In the genomic region with DNA sequence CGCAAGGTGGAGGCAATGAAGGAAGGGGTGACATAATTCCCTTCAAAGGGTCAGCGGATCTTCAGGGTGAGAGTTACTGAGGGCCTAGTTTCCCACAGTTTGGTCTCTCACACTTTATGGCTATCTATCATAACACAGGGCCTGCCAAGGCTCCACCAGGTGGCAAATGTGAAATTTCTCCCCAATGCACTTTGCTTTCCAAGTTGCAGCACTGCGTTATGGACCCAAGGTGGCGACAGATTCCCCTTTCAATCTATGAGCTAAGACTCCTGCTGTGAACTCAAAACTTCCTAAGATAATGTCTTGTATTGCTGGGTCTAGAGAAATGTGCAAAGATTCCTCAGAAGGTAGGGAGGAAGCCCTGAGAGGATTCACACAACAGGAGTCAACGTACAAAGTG, we compare ENCODE assay signal across 9 mouse cellular contexts. TPM values are rescaled to one million over a fixed set of nuclear protein-coding genes. Genes with fewer than 3 reads are reported as not detected.
DNase-seq lines count a peak whose midpoint lies in the region; ATAC-seq and TF ChIP-seq lines count a peak whose summit lies in the region.
"Had no signal": no experiment of that assay in that cellular context is flagged by ENCODE, and none has a peak within 500 bp of the region (broad histone marks: within the 10 kb centered on the region; RNA-seq: fewer than 3 reads in every experiment).

No protein-coding gene starts in this region.

- no peak overlapping the region for H3K9ac ChIP-seq in kidney, embryonic 14.5 days (ENCODE audit: low read depth, low read length)
- H3K9ac ChIP-seq in CH12.LX (ENCODE audit: insufficient read depth, low read depth), result no peak overlapping the region
- H3K9ac ChIP-seq in midbrain, embryonic 16.5 days (ENCODE audit: low read depth, low read length), result no peak overlapping the region
- H3K9ac ChIP-seq: limb, embryonic 12.5 days had no signal

- TF ChIP-seq POLR2A in CH12.LX (IDR thresholded peaks at IDR 0.05; ENCODE audit: low read depth, low read length), result no peak
- no peak for TF ChIP-seq POLR2A in cortical plate, adult 2 months (IDR thresholded peaks at IDR 0.05; ENCODE audit: extremely low read depth, insufficient read depth, low read length)

- no peaks in the 10 kb centered on the region for H3K4me1 ChIP-seq in kidney, embryonic 14.5 days (ENCODE audit: control insufficient read depth, insufficient read depth, low read length)
- H3K4me1 ChIP-seq in CH12.LX (ENCODE audit: control insufficient read depth in 1 of 2, insufficient read depth in 2 of 2), result peaks cover 0 to 17% of the 10 kb centered on the region in 2 experiments; a peak in 2 of 4 replicates
- no peaks in the 10 kb centered on the region for H3K4me1 ChIP-seq in cortical plate, adult 2 months (ENCODE audit: control insufficient read depth, insufficient read depth, low read length)
- no peaks in the 10 kb centered on the region for H3K4me1 ChIP-seq in midbrain, embryonic 16.5 days (ENCODE audit: control insufficient read depth, insufficient read depth, low read length)
- H3K4me1 ChIP-seq: limb, embryonic 12.5 days had no signal

- TF ChIP-seq CTCF in CH12.LX (conservative IDR thresholded peaks at IDR 0.05 in 1 of 2, IDR thresholded peaks at IDR 0.05 in 1 of 2; ENCODE audit: low read depth in 2 of 2, low read length in 2 of 2), result peak; percentile 37 to 91; a peak in 3 of 4 replicates
- TF ChIP-seq CTCF in cortical plate, adult 2 months (IDR thresholded peaks at IDR 0.05; ENCODE audit: extremely low read depth, insufficient read depth, low read length), result peak; percentile 55

- no peak overlapping the region for H3K27ac ChIP-seq in kidney, embryonic 14.5 days (ENCODE audit: low read depth, low read length)
- no peak overlapping the region for H3K27ac ChIP-seq in CH12.LX (ENCODE audit: insufficient read depth, low read depth)
- H3K27ac ChIP-seq in cortical plate, adult 2 months (ENCODE audit: insufficient read depth, low read length), result no peak overlapping the region
- no peak overlapping the region for H3K27ac ChIP-seq in midbrain, embryonic 16.5 days (ENCODE audit: low read length)
- H3K27ac ChIP-seq: limb, embryonic 12.5 days had no signal

- 90% methylated on average over 5 of the region's 5 CpGs for WGBS in kidney, embryonic 14.5 days
- whole genome bisulfite sequencing in midbrain, embryonic 16.5 days, result 86% methylated on average over 5 of the region's 5 CpGs

- no peak overlapping the region for H3K4me3 ChIP-seq in kidney, embryonic 14.5 days (ENCODE audit: low read length)
- no peak overlapping the region for H3K4me3 ChIP-seq in CH12.LX (replicated peaks in 1 of 3; ENCODE audit: low read depth in 2 of 3, low read length in 2 of 3, poor library complexity in 1 of 3)
- no peak overlapping the region for H3K4me3 ChIP-seq in cortical plate, adult 2 months (ENCODE audit: insufficient read depth, low read length)
- H3K4me3 ChIP-seq in midbrain, embryonic 16.5 days (ENCODE audit: low read depth, low read length), result no peak overlapping the region
- H3K4me3 ChIP-seq: limb, embryonic 12.5 days had no signal

- no peak for TF ChIP-seq EP300 in CH12.LX (IDR thresholded peaks at IDR 0.05; ENCODE audit: low read length)

- H3K36me3 ChIP-seq in kidney, embryonic 14.5 days (ENCODE audit: control insufficient read depth, insufficient read depth, low read length), result no peaks in the 10 kb centered on the region
- H3K36me3 ChIP-seq in CH12.LX (replicated peaks in 1 of 2; ENCODE audit: control insufficient read depth in 1 of 2, insufficient read depth in 1 of 2, low read length in 1 of 2), result no peaks in the 10 kb centered on the region
- H3K36me3 ChIP-seq in midbrain, embryonic 16.5 days (ENCODE audit: control insufficient read depth, insufficient read depth, low read length), result no peaks in the 10 kb centered on the region
- H3K36me3 ChIP-seq: limb, embryonic 12.5 days had no signal

- DNase-seq in kidney, adult 18-20 months, result peak; percentile 28
- peak; percentile 74 for DNase-seq in CH12.LX (ENCODE audit: extremely low read depth)
- DNase-seq in lung, postnatal 4 days, result peak; percentile 37 to 61
- DNase-seq in urinary bladder, postnatal 10 days (ENCODE audit: low spot score), result no peak
- DNase-seq in yolk sac, embryonic 10.5 days (ENCODE audit: low spot score), result no peak

- no peaks in the 10 kb centered on the region for H3K9me3 ChIP-seq in kidney, embryonic 14.5 days (ENCODE audit: control insufficient read depth, low read length)
- peaks cover 2% of the 10 kb centered on the region for H3K9me3 ChIP-seq in CH12.LX (replicated peaks; ENCODE audit: low read length)
- no peaks in the 10 kb centered on the region for H3K9me3 ChIP-seq in midbrain, embryonic 16.5 days (replicated peaks; ENCODE audit: control insufficient read depth, low read length, poor library complexity, severe bottlenecking)

- in situ Hi-C loops in CH12.LX (cut with MboI; ENCODE audit: low pct_ligation_motif_present, low pct_unique_long_range_greater_than_20kb, low sequenced_read_pairs), result loop anchor here (5.0 kb wide), 1 partner anchor 34 kb away; no protein-coding TSS in a partner anchor

- no peak for ATAC-seq in kidney, embryonic 14.5 days (ENCODE audit: low FRiP score, low TSS enrichment)
- ATAC-seq in midbrain, embryonic 16.5 days, result no peak

- H3K27me3 ChIP-seq in kidney, embryonic 14.5 days (ENCODE audit: control insufficient read depth, insufficient read depth, low read length), result no peaks in the 10 kb centered on the region
- H3K27me3 ChIP-seq in CH12.LX (replicated peaks), result no peaks in the 10 kb centered on the region
- H3K27me3 ChIP-seq in midbrain, embryonic 16.5 days (ENCODE audit: control insufficient read depth, insufficient read depth, low read depth, low read length), result no peaks in the 10 kb centered on the region
- H3K27me3 ChIP-seq: limb, embryonic 12.5 days had no signal

- no peak overlapping the region for H3K4me2 ChIP-seq in kidney, embryonic 14.5 days (replicated peaks; ENCODE audit: low read depth, low read length)
- H3K4me2 ChIP-seq in CH12.LX (ENCODE audit: insufficient read depth, low read depth, poor library complexity, severe bottlenecking), result no peak overlapping the region
- H3K4me2 ChIP-seq in midbrain, embryonic 16.5 days (ENCODE audit: low read length), result no peak overlapping the region
- H3K4me2 ChIP-seq: limb, embryonic 12.5 days had no signal

- H3K79me2 ChIP-seq in CH12.LX (replicated peaks; ENCODE audit: control insufficient read depth, extremely low read depth, insufficient read depth, poor library complexity, severe bottlenecking), result no peaks in the 10 kb centered on the region

- peak; percentile 66 for TF ChIP-seq RAD21 in CH12.LX (IDR thresholded peaks at IDR 0.05; ENCODE audit: low read depth, low read length)

- dilution Hi-C loops in CH12.LX (cut with MboI; ENCODE audit: extremely low pct_ligation_motif_present, extremely low pct_unique_long_range_greater_than_20kb, low sequenced_read_pairs), result no loop called here

TF ChIP-seq in CH12.LX, 34 proteins besides CTCF, POLR2A, EP300 and RAD21:
- TF ChIP-seq USF1 (IDR thresholded peaks at IDR 0.05; ENCODE audit: low read depth, low read length) (no peak), POLR2AphosphoS2 (IDR thresholded peaks at IDR 0.05; ENCODE audit: low read depth, low read length) (no peak), CHD2 (IDR thresholded peaks at IDR 0.05; ENCODE audit: low read length) (no peak), USF2 (conservative IDR thresholded peaks at IDR 0.05; ENCODE audit: low read depth, low read length) (no peak), SMC3 (IDR thresholded peaks at IDR 0.05; ENCODE audit: low read depth, low read length) (peak; percentile 83), HCFC1 (IDR thresholded peaks at IDR 0.05; ENCODE audit: low read depth, low read length) (no peak), SIN3A (IDR thresholded peaks at IDR 0.05; ENCODE audit: low read length) (no peak)

RNA-seq across cellular contexts. Expression of a gene that starts 17.6 kb away (rescaled TPM):
- not detected in 2 replicates for polyA plus RNA-seq in kidney, embryonic 14.5 days (2014; fragmentation: Nextera tagmentation; extraction: Ambion mirVana)
- not detected in 2 replicates for total RNA-seq in CH12.LX (2012; rRNA removed)
- total RNA-seq in CH12.LX (2014; rRNA removed), result not detected in 2 replicates
- not detected in 2 replicates for polyA plus RNA-seq in CH12.LX (2012; ENCODE audit: insufficient read length, low read depth)
- not detected in 2 replicates for polyA plus RNA-seq in cortical plate, adult 2 months (2012; rRNA removed)
- not detected in 2 replicates for polyA plus RNA-seq in midbrain, embryonic 16.5 days (2015; fragmentation: Nextera tagmentation; extraction: Ambion mirVana)
- polyA plus RNA-seq: limb, embryonic 12.5 days had no signal

RNA-seq across cellular contexts. Expression of a gene that starts 17.6 kb away (rescaled TPM):
- not detected in 2 replicates for polyA plus RNA-seq in kidney, embryonic 14.5 days (2014; fragmentation: Nextera tagmentation; extraction: Ambion mirVana)
- total RNA-seq in CH12.LX (2012; rRNA removed) (not detected in 2 replicates), CH12.LX (2014; rRNA removed) (not detected in 2 replicates)
- not detected in 2 replicates for polyA plus RNA-seq in CH12.LX (2012; ENCODE audit: insufficient read length, low read depth)
- not detected in 2 replicates for polyA plus RNA-seq in cortical plate, adult 2 months (2012; rRNA removed)
- polyA plus RNA-seq in midbrain, embryonic 16.5 days (2015; fragmentation: Nextera tagmentation; extraction: Ambion mirVana), result not detected in 2 replicates
- polyA plus RNA-seq: limb, embryonic 12.5 days had no signal

RNA-seq across cellular contexts. Expression of a gene that starts 19.5 kb away (rescaled TPM):
- 0.61 TPM in 1 of 2 replicates, not detected in the other for polyA plus RNA-seq in kidney, embryonic 14.5 days (2014; fragmentation: Nextera tagmentation; extraction: Ambion mirVana)
- total RNA-seq in CH12.LX (2012; rRNA removed) (not detected in 2 replicates), CH12.LX (2014; rRNA removed) (not detected in 2 replicates)
- polyA plus RNA-seq in CH12.LX (2012; ENCODE audit: insufficient read length, low read depth), result not detected in 2 replicates
- polyA plus RNA-seq in cortical plate, adult 2 months (2012; rRNA removed), result 0.04 and 0.19 TPM in 2 replicates
- polyA plus RNA-seq in midbrain, embryonic 16.5 days (2015; fragmentation: Nextera tagmentation; extraction: Ambion mirVana), result not detected in 2 replicates
- polyA plus RNA-seq: limb, embryonic 12.5 days had no signal

Comparison
In these comparisons a context has a peak if more than half of its experiments do, and no peak if none do; other contexts are left out.
1. DNase-seq: peak in kidney, adult 18-20 months (single experiment), CH12.LX (single experiment) and lung, postnatal 4 days (2 of 2); none in urinary bladder, postnatal 10 days (single experiment) and yolk sac, embryonic 10.5 days (single experiment).